Mouse (Mus musculus): ENCODE data around the gene Lingo3. TPM values are rescaled to one million over a fixed set of nuclear protein-coding genes. Genes with fewer than 3 reads are reported as not detected.

The Lingo3 gene
- polyA plus RNA-seq, 1 experiment: 0.19 TPM

DNA sequence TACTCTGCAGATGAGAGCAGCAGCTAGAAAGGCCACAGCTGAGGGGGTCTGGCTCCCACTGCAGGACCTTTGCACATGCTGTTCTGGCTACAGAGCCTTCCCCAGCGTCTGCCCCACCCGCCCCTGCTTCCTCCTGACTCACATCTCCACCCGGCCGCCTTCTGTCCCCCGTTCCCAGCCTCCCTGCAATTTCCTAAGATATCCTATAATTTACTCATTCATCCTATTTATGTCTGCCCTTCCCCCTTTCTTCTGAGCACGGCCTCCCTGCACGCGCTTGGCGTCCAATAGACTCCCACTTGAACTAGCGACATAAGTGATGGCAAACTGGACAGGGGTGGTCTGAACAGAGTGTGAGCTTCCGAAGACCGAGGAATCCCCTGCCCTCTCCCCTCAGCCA, 1.9 kb upstream of the Lingo3 start:
- Histone ChIP-seq H3K4me3 (ENCODE audit: insufficient read depth, low read length) (no peak overlapping the region), H3K27ac (ENCODE audit: insufficient read depth, low read length) (no peak overlapping the region), H3K4me1 (ENCODE audit: control insufficient read depth, insufficient read depth, low read length) (0 out of 2 replicates have a peak, but pooled peaks cover 2% of the 10 kb centered on the region)
- TF ChIP-seq POLR2A (IDR thresholded peaks at IDR 0.05; ENCODE audit: low read depth, low read length) (no peak), CTCF (IDR thresholded peaks at IDR 0.05; ENCODE audit: borderline replicate concordance, insufficient read depth, low read length) (no peak)

DNA sequence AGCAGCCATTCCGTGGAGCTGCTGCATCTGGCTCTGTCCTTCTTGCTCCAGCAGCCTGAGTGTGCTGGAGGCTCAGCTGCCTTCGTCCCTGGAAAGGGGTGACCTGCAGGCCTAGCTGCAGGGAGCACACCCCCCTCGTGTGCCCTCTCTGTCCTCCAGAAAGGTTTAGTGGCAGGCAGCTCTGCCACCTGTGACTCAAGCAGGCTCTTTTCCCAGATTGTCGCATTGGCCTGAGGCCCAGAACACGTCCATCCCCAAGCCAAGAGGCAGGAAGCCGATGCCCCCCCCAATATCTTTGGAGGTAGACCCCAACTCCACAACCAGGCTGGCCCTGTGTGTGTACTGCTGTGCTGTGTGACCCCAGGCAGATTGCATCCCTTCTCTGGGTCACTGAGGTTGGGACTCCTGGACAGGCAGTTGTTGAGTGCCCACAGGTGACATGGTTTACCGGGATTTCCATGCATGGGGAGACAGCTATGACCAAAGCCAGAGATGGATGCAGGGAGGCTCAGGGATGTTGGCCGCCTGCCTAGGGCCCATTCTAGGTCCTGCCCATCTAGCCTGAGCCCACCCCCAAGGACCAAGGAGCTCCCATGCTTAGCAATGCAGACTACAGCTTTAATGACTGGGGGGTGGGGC, 1.3 kb upstream of the Lingo3 start:
- no peak overlapping the region for H3K27ac ChIP-seq (ENCODE audit: insufficient read depth, low read length)
- no peak overlapping the region for H3K4me3 ChIP-seq (ENCODE audit: insufficient read depth, low read length)
- TF ChIP-seq CTCF (IDR thresholded peaks at IDR 0.05; ENCODE audit: borderline replicate concordance, insufficient read depth, low read length): no peak
- 0 out of 2 replicates have a peak, but pooled peaks cover 2% of the 10 kb centered on the region for H3K4me1 ChIP-seq (ENCODE audit: control insufficient read depth, insufficient read depth, low read length)

DNA sequence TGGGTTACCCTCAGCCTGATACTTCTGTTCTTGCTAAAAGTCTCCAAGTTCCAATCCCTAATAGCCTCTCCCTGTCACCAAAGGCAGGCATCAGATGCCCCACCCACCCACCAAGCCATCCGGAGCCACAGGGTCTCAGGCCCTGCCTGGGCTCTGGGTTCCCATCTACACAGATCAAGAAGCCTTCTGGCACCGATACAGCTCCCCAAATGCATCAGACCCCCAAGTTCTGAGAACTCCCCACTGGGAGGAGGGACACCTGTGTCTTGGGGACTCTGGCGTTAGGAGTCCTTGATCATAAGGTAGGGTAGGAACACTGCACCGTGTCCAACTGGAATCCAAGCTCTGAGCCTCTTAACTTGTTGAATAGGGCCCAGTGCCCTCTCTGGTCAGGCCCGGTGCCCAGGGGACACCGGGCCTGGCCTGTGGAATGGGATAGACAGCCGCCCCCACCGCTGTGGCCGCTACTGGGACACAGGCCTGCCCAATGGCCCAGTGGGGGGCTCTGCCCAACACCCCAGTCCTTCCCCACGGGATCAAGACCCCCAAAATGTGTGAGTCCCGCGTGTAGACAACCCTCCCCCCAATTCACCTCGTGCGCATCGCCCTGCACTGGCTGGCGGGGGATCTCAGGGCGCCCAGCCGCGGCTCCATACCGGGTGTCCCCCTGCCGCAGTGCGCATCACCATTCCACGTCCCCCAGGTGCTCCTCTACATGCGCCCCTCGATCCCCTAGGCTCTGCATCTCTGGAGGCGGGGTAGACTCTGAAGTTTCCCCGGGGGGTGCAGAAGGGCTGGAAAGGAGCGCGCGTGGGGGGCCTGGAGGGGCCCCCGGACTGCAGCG, 530 bp downstream of the Lingo3 start:
- TF ChIP-seq POLR2A (IDR thresholded peaks at IDR 0.05; ENCODE audit: low read depth, low read length) (no peak), CTCF (IDR thresholded peaks at IDR 0.05; ENCODE audit: borderline replicate concordance, insufficient read depth, low read length) (no peak)
- no peak overlapping the region for H3K27ac ChIP-seq (ENCODE audit: insufficient read depth, low read length)
- no peak overlapping the region for H3K4me3 ChIP-seq (ENCODE audit: insufficient read depth, low read length)
- 0 out of 2 replicates have a peak, but pooled peaks cover 2% of the 10 kb centered on the region for H3K4me1 ChIP-seq (ENCODE audit: control insufficient read depth, insufficient read depth, low read length)

GRCm38 (mm10) chr10:80842334-80842733, 1.5 kb downstream of the Lingo3 start:
- TF ChIP-seq CTCF (IDR thresholded peaks at IDR 0.05; ENCODE audit: borderline replicate concordance, insufficient read depth, low read length): no peak
- Histone ChIP-seq H3K4me1 (ENCODE audit: control insufficient read depth, insufficient read depth, low read length) (0 out of 2 replicates have a peak, but pooled peaks cover 2% of the 10 kb centered on the region), H3K27ac (ENCODE audit: insufficient read depth, low read length) (no peak overlapping the region), H3K4me3 (ENCODE audit: insufficient read depth, low read length) (no peak overlapping the region)

DNA sequence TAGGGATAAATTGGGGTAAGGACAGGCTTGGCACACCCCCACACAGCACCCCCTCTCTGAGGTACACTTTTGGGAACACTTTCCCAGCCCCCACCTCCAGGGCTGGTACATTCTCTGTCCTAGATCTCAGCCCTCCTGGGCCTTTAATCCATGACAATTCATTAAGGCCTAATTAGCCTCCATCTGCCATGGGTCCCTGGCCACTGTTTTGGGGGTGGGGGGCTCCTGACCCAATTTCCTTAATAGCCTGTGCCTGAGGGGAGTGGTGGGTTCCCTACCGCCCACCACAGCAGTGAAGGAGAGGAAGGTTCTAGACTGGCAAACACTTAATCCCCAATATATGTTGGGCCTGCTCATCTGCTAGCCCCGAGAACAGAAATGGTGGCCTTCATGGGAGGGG, 2.2 kb downstream of the Lingo3 start:
- no peak overlapping the region for H3K4me3 ChIP-seq (ENCODE audit: insufficient read depth, low read length)
- H3K27ac ChIP-seq (ENCODE audit: insufficient read depth, low read length): no peak overlapping the region
- TF ChIP-seq CTCF (IDR thresholded peaks at IDR 0.05; ENCODE audit: borderline replicate concordance, insufficient read depth, low read length): no peak
- no peak for TF ChIP-seq POLR2A (IDR thresholded peaks at IDR 0.05; ENCODE audit: low read depth, low read length)
- H3K4me1 ChIP-seq (ENCODE audit: control insufficient read depth, insufficient read depth, low read length): 0 out of 2 replicates have a peak, but pooled peaks cover 2% of the 10 kb centered on the region

DNA sequence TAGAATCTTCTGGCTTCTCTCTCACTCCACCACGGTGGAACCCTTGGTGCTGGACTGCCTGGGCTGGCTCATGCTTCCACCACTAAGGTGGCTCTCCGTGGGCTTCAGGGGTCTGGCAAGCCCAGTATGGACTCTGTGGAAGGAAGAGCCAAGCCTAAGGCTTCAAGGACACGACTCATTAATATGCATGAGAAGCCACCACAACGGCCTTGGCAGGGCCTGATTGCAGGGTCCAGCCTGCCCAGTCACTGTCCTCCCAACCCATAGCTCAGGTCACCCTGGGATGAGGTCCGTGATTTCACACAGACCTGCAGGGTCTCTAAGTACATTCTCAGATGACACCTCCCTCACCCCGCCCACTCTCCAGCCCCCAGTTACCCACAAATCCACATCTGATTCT, 4.0 kb downstream of the Lingo3 start:
- Histone ChIP-seq H3K27ac (ENCODE audit: insufficient read depth, low read length) (no peak overlapping the region), H3K4me3 (ENCODE audit: insufficient read depth, low read length) (no peak overlapping the region), H3K4me1 (ENCODE audit: control insufficient read depth, insufficient read depth, low read length) (no peaks in the 10 kb centered on the region)
- TF ChIP-seq POLR2A (IDR thresholded peaks at IDR 0.05; ENCODE audit: low read depth, low read length) (no peak), CTCF (IDR thresholded peaks at IDR 0.05; ENCODE audit: borderline replicate concordance, insufficient read depth, low read length) (no peak)

DNA sequence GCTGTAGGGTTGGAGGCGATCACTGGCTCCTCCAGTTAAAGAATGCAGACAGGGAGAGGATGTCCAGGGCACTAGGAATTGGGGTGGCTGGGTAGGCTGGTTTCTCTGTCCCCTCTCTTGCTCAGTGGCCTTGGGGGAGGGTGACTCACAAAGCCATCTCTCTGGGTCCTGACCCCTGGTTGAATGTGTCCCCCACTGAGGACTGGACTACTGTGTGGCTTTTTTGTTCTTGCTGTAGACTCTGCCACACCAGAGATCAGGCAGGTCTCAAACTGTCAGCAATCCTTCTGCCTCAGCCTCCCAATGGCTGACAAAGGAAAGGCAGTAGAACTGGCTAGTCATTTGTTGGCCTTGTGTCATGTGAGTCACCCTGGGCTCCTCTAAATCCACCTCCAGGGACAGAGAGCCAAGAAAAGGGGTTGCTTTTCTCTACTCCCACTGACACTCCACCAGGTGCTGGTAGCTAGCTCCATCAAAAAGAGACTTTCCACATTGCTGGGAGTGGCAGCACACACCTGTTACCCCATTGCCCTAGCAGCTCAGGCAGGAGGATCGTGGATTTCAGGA, 5.4 kb downstream of the Lingo3 start:
- no peak for TF ChIP-seq POLR2A (IDR thresholded peaks at IDR 0.05; ENCODE audit: low read depth, low read length)
- TF ChIP-seq CTCF (IDR thresholded peaks at IDR 0.05; ENCODE audit: borderline replicate concordance, insufficient read depth, low read length): no peak
- Histone ChIP-seq H3K27ac (ENCODE audit: insufficient read depth, low read length) (no peak overlapping the region), H3K4me3 (ENCODE audit: insufficient read depth, low read length) (no peak overlapping the region), H3K4me1 (ENCODE audit: control insufficient read depth, insufficient read depth, low read length) (no peaks in the 10 kb centered on the region)

GRCm38 (mm10) chr10:80837827-80838226, 6.0 kb downstream of the Lingo3 start:
- Histone ChIP-seq H3K4me3 (ENCODE audit: insufficient read depth, low read length) (no peak overlapping the region), H3K4me1 (ENCODE audit: control insufficient read depth, insufficient read depth, low read length) (no peaks in the 10 kb centered on the region), H3K27ac (ENCODE audit: insufficient read depth, low read length) (no peak overlapping the region)
- TF ChIP-seq CTCF (IDR thresholded peaks at IDR 0.05; ENCODE audit: borderline replicate concordance, insufficient read depth, low read length) (no peak), POLR2A (IDR thresholded peaks at IDR 0.05; ENCODE audit: low read depth, low read length) (no peak)

GRCm38 (mm10) chr10:80836949-80837379, 6.9 kb downstream of the Lingo3 start:
- Histone ChIP-seq H3K4me3 (ENCODE audit: insufficient read depth, low read length) (no peak overlapping the region), H3K27ac (ENCODE audit: insufficient read depth, low read length) (no peak overlapping the region), H3K4me1 (ENCODE audit: control insufficient read depth, insufficient read depth, low read length) (no peaks in the 10 kb centered on the region)
- no peak for TF ChIP-seq CTCF (IDR thresholded peaks at IDR 0.05; ENCODE audit: borderline replicate concordance, insufficient read depth, low read length)
- no peak for TF ChIP-seq POLR2A (IDR thresholded peaks at IDR 0.05; ENCODE audit: low read depth, low read length)

- H3K4me3 ChIP-seq (ENCODE audit: insufficient read depth, low read length): no peak overlapping the region
- TF ChIP-seq POLR2A (IDR thresholded peaks at IDR 0.05; ENCODE audit: low read depth, low read length) (no peak), CTCF (IDR thresholded peaks at IDR 0.05; ENCODE audit: borderline replicate concordance, insufficient read depth, low read length) (no peak)
- H3K4me1 ChIP-seq (ENCODE audit: control insufficient read depth, insufficient read depth, low read length): no peaks in the 10 kb centered on the region
- H3K27ac ChIP-seq (ENCODE audit: insufficient read depth, low read length): no peak overlapping the region
Measured at GRCm38 (mm10) chr10:80835617-80836016, 8.2 kb downstream of the Lingo3 start.
